Mouse (Mus musculus): Measurements from ENCODE around the gene Ppp2r2d. TPM values are rescaled to one million over a fixed set of nuclear protein-coding genes. Genes with fewer than 3 reads are reported as not detected.

Gene Ppp2r2d
- 10 to 100 TPM; 70.4 to 77.9 TPM for total RNA-seq (2021)
- long read RNA-seq, experiment 1, transcript Ppp2r2d-207 (8 exons, 1,938 nt) = minor isoform, 5 of 110 reads
- long read RNA-seq, experiment 1, transcript Ppp2r2d-201 (9 exons, 2,081 nt) = major isoform, 62 of 110 reads
- long read RNA-seq, experiment 1, partial matches to known transcripts = 11 of 110 reads
- long read RNA-seq, experiment 1, other reads (novel, unspliced or antisense) = 28 of 110 reads
- long read RNA-seq, experiment 2, transcript Ppp2r2d-207 (8 exons, 1,938 nt) = minor isoform, 5 of 32 reads
- long read RNA-seq, experiment 2, transcript Ppp2r2d-201 (9 exons, 2,081 nt) = major isoform, 11 of 32 reads
- long read RNA-seq, experiment 2, partial matches to known transcripts = 2 of 32 reads
- long read RNA-seq, experiment 2, other reads (novel, unspliced or antisense) = 12 of 32 reads

- DNase-seq = peak; percentile 98 to 99
Measured at GRCm38 (mm10) chr7:138845544-138846391, at the start of gene Ppp2r2d, which contains the start of gene Mapk1ip1. Gene Ppp2r2d, plus strand, starts transcription at chr7:138846079. Gene Mapk1ip1, minus strand, starts transcription at chr7:138846273.

GRCm38 (mm10) chr7:138803386-138803785 lies 42.5 kb upstream of the Ppp2r2d start:
- no peak for DNase-seq

DNA sequence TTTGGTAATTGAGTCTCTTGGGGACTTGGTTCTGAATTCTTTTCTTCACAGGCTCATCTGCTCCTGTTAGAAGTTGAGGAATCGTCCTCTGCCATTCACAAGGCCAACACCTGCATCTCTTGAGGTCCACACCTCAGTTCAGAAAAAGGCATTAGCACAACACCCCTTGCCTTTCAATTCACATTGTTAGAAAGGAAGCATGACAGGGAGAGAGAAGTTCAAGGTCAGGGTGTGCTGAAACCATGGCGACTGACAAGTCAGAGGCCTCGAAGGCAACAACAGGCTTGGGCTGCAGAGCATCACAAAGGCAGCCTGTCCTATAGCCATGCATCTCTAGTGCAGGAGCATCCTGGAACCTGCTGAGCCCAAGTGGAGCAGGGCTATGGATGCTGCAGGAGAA lies 38.7 kb upstream of the Ppp2r2d start:
- no peak for DNase-seq

DNA sequence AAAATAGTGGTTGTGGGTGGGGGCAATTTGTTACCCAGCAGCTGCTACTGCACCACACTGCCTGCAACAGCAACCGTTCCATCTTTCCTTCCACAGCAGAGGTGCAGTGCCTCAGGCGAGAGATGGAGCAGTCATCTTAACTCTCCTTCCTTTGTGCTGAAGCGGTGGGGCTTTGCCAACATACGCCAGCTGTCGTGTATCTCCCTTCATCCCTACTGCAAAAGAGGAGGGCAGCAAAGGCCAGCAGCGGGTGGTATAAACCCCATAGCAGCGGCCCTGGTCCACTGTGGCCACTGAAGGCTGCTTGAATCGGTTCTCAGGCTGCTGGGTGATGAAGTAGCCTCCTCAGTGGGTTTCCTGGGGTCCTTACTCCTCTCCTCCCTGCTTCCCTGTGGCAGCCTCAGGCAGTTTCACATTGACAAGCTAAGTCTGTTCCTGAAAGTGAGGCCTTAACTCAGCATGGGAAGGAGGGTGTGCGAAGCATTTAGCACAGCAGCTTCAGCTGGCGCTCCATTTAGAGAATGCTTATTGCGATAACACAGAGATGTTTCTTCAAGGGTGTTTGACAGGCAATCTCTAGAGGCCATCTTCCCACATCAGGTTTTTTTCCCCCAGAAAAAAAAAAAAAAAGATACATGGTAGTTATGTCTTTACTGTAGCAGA lies 32.5 kb upstream of the Ppp2r2d start:
- DNase-seq = no peak

DNA sequence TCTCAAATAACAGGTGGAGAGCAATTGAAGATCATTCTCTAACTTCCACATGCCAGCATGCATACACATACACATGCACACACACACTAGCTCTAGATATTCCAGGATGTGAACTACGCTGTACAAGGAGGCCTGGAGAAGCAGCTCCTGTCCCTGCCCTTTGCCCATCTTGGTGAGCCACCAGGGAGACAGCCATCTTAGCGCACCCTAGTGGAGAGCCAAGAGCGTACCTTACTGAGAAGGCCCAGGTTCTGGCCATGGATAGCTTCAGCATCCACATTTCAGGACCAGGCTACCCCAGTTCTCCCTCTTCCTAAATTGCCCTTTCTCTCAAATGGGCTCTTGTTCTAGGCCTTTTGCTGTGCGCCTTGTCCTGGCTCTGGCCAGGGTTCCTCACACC lies 27.6 kb upstream of the Ppp2r2d start:
- peak; percentile 5 to 20 for DNase-seq

- DNase-seq = no peak
Measured at GRCm38 (mm10) chr7:138824423-138824822, 21.5 kb upstream of the Ppp2r2d start.

GRCm38 (mm10) chr7:138824995-138825756 lies 20.7 kb upstream of the Ppp2r2d start:
- no peak for DNase-seq

DNA sequence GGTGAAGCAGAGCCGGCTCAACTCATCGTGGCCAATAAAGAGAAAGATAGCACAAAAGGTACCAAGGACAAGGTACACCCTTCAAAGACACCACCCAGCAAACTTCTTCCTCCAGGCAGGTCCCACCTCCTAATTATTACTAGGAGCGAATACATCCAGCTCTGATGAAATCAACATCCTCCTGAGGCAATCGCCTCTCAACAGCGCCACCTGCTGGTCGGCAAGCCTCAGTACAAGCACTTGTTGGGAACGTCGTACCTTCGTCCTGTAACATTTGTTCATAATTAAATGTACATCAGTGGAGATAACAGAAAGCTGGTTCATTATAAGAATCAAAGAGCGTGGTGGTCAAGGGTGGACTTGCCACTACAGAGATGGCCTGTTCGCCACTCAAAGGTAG lies 18.1 kb upstream of the Ppp2r2d start:
- DNase-seq = peak; percentile 73 to 80

GRCm38 (mm10) chr7:138835028-138835427 lies 10.9 kb upstream of the Ppp2r2d start:
- DNase-seq = no peak

- DNase-seq = peak; percentile 80 to 82
Measured at GRCm38 (mm10) chr7:138840594-138841021, 5.3 kb upstream of the Ppp2r2d start.

DNA sequence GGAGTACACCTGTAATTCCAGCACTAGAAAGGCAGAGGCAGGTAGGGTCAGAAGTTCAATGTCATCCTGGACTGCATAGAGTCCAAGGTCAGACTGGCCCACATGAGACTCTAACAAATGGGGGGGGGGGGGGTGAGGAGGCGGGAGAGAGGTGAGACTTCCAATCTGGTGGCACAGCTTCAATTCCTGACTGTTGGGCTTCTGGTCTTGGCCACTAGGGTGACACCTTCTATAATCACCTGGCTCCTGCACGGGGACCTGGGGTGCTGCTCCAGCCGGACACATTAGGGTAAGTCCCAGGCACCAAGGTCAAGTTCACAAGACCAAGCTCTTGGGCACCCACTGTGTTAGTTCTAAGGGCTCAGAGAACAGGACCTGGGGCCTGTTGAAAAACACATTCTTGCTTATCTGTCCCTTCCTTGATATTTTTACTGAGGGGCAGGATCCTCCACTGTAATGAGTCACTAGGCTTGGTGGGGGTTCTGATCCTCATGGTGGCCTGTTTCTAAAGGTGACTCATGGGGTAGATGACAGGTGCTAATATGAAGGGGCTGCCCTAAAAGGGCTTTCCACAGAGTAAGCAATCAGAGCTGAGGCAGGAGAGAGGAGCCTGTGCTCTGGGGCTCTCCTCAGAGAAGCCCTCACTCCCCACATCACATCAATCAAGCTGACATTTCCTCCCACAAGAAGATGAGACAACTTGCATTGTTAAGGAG lies 4.3 kb upstream of the Ppp2r2d start:
- DNase-seq = no peak

- DNase-seq = no peak
Measured at GRCm38 (mm10) chr7:138843421-138843820, 2.5 kb upstream of the Ppp2r2d start.

DNA sequence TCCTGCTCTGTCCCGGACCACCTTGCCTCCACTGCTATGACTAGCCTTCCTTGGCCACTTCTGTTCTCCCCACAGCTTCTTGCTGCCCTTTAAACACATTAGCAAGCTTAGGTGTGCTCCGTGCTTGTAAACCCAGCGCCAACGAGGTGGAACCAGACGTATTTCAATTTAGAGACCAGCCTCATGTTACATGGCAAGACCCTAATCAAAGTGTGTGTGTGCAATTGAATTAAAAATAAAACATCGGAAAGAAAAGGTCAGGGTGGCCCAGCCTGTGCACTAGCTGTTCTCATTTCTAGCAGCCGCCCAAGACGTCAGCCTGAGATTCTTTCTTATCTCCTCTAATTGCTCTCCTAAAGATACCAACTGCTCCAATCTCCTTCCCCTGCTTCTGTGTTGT lies 768 bp upstream of the Ppp2r2d start:
- no peak for DNase-seq

DNA sequence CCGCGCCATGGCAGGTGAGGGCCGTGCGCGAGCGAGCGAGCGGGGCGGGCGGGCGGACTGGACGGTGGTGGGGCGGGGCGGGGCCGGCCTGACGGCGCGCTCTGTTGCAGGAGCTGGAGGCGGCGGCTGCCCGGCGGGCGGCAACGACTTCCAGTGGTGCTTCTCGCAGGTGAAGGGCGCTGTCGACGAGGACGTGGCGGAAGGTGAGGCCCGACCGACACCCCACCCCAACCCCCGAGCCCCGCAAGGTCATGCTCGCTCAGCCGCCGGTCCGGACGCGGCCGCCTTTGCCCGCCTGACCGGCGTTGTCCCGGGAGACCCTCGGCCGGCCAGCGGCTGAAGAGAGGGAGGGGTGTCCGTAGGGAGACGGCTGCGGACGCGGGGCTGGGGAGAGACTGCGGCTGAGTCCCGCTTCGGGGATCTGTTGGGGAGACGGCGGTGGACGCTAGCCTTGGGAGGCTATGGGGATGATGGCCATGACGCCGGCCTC lies 668 bp downstream of the Ppp2r2d start:
- peak in 1 of 2 experiments; percentile 86 for DNase-seq

GRCm38 (mm10) chr7:138847316-138848027 lies 1.6 kb downstream of the Ppp2r2d start:
- no peak for DNase-seq

DNA sequence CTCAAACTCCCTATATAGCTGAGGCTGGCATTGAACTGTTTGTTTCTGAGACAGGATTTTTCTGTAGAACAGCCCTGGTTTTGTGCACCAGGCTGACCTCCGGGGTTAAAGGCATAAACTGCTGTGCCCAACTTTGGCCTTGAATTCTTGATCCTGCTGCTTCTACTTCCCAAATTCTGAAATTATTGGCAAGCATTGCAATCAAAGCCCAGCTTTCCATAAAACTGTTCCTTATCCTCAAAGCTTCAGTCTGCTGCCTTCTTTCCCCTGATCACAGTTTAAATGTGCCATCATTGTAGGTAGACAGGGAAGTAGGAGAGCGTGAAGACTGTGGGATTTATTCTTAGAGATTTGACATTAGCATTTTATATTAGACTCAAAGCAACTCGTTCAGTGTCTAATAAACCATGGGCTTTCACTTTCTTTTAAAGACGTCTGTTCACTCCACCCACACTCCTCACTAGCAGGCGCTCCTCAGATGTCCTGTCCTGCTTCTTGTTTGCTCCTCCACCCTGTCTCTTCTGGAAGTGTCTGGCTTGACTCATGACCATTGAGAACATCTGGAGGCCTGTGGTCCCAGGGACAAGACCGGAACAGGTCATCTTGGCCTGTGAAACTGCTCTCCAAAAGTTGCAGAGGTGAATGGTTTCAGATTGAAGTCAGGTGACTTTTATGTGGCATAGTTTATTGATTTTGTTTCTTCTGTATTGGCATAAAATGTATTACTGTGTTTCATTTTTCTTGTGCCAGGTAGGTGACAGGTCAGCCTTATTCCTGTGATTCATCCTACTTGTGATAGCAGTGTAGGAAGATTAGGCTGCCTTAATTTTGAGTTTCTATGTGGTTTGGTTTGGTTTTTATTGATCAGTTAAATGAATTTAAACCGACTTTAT lies 2.4 kb downstream of the Ppp2r2d start:
- DNase-seq = no peak

GRCm38 (mm10) chr7:138850083-138850482 lies 4.2 kb downstream of the Ppp2r2d start:
- DNase-seq = no peak

- DNase-seq = no peak
Measured at GRCm38 (mm10) chr7:138853417-138854031, 7.6 kb downstream of the Ppp2r2d start.

DNA sequence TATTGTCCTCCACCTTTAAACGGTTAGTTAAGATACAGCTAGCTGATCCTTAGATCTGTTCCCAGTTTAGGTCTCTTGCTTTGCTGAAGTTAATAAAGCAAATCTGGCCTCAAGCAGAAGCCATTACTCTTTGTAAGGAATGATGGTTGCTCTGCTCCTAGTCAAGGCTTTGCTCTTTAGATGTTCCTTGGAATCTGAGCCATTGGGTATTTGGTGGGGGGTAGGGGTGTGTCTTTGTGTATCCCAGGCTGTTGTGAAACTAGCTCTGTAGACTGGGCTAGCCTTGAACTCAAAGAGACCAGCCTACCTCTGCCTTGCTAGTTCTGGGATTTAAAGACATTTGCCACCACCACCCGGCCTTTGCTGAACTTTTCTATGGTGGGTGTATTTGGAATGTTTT lies 8.3 kb downstream of the Ppp2r2d start:
- DNase-seq = no peak

Data from adrenal gland, postnatal 36 days (tissue).